Mouse (Mus musculus): Measurements from ENCODE around the gene Esp36.
"Not testable (repeated sequence)": the region's sequence is repeated elsewhere in the genome, so short reads cannot be mapped to it uniquely, and the experiment has no call there.

Gene Esp36

GRCm38 (mm10) chr17:38420085-38420484 is at the start of gene Esp36:
Gene Esp36 (minus strand): TSS chr17:38420185.
- DNase-seq (ENCODE audit: low read depth, low spot score) = no peak

- DNase-seq (ENCODE audit: low read depth, low spot score) = not testable (repeated sequence)
Observed at GRCm38 (mm10) chr17:38456206-38456605, 36.2 kb upstream of the Esp36 start.

- no peak for DNase-seq (ENCODE audit: low read depth, low spot score)
Observed at GRCm38 (mm10) chr17:38450688-38451087, 30.7 kb upstream of the Esp36 start.

GRCm38 (mm10) chr17:38406135-38406534 is 13.8 kb downstream of the Esp36 start:
- DNase-seq (ENCODE audit: low read depth, low spot score) = no peak

GRCm38 (mm10) chr17:38391821-38392220 is 28.2 kb downstream of the Esp36 start:
- no peak for DNase-seq (ENCODE audit: low read depth, low spot score)
